Mouse (Mus musculus) ES-E14 (cell line): Measurements from ENCODE around the gene Tspyl1. TPM values are rescaled to one million over a fixed set of nuclear protein-coding genes. Genes with fewer than 3 reads are reported as not detected.
"Not testable (repeated sequence)": the region's sequence is repeated elsewhere in the genome, so short reads cannot be mapped to it uniquely, and the experiment has no call there.

ENCODE experiments used
- DNase-seq: peaks from one replicate; pipeline ENCODE4 v3.0.0-alpha.2; 2013; ENCODE audit warnings: low read depth, low spot score
- H3K27ac ChIP-seq: 2 replicates; pipeline ENCODE4 v1.5.1; 2012; ENCODE audit warnings: low read depth, mild to moderate bottlenecking, low read length, moderate library complexity, mixed read lengths; ENCODE audit not compliant: poor library complexity, insufficient read depth, severe bottlenecking
- H3K36me3 ChIP-seq: 2 replicates; pipeline ENCODE4 v1.6.1; 2012; ENCODE audit warnings: mild to moderate bottlenecking, low read length, moderate library complexity, mixed read lengths; ENCODE audit not compliant: control insufficient read depth, poor library complexity, insufficient read depth, severe bottlenecking
- H3K4me1 ChIP-seq, 2 experiments: fragments of 150-350 bp in 1 of 2; sonication (generic) in 1 of 2; 2 replicates each; pipeline ENCODE4 v1.6.1; 2012; ENCODE audit warnings: low read length in 2 of 2, mild to moderate bottlenecking in 1 of 2, mixed read lengths in 1 of 2; ENCODE audit not compliant: control insufficient read depth in 2 of 2, insufficient read depth in 2 of 2, poor library complexity in 1 of 2
- H3K4me3 ChIP-seq, 2 experiments: fragments of 150-350 bp in 1 of 2; sonication (generic) in 1 of 2; 2 replicates each; pipeline ENCODE4 v1.5.1; 2012; ENCODE audit warnings: low read length in 2 of 2, low read depth in 1 of 2, mild to moderate bottlenecking in 1 of 2, mixed read lengths in 1 of 2; ENCODE audit not compliant: insufficient read depth in 1 of 2, poor library complexity in 1 of 2, severe bottlenecking in 1 of 2
- H3K9ac ChIP-seq: 2 replicates; pipeline ENCODE4 v1.6.1; 2012; ENCODE audit warnings: low read depth, mild to moderate bottlenecking, low read length, mixed read lengths; ENCODE audit not compliant: poor library complexity, insufficient read depth, severe bottlenecking
- H3K9me3 ChIP-seq: fragments of 150-350 bp; sonication (generic); 2 replicates; pipeline ENCODE4 v1.6.1; 2012; ENCODE audit warnings: low read depth, mild to moderate bottlenecking, low read length; ENCODE audit not compliant: control insufficient read depth, insufficient read depth
- CHD2 ChIP-seq: IDR thresholded peaks from 2 replicates; pipeline ENCODE4 v1.6.1; 2014; ENCODE audit warnings: mild to moderate bottlenecking, low read depth, low read length, inconsistent platforms
- HCFC1 ChIP-seq: IDR thresholded peaks from 2 replicates; pipeline ENCODE4 v1.6.1; 2012; ENCODE audit warnings: low read length, inconsistent platforms, borderline replicate concordance; ENCODE audit not compliant: insufficient read depth
- MAFK ChIP-seq: IDR thresholded peaks from 2 replicates; pipeline ENCODE4 v1.6.1; 2014; ENCODE audit warnings: mild to moderate bottlenecking, low read depth, low read length, inconsistent platforms; ENCODE audit not compliant: insufficient read depth
- ZC3H11A ChIP-seq: IDR thresholded peaks from 2 replicates; pipeline ENCODE4 v1.6.1; 2012; ENCODE audit warnings: low read depth, mild to moderate bottlenecking, inconsistent platforms, low read length, borderline replicate concordance
- ZNF384 ChIP-seq: IDR thresholded peaks from 2 replicates; pipeline ENCODE4 v1.6.1; 2012; ENCODE audit warnings: low read depth, low read length, inconsistent platforms
- in situ Hi-C, 2 experiments: fragments of 600-800 bp; cut with MboI; formaldehyde crosslinking; loops; one replicate each; pipeline ENCODE4 v1.15.1; 2025; ENCODE audit warnings: low sequenced_read_pairs in 2 of 2, inconsistent platforms in 1 of 2; ENCODE audit not compliant: unreplicated experiment in 2 of 2
- total RNA-seq: library from RNA; depleted of rRNA; stranded (reverse); fragments of 300-350 nt; gene quantifications from 2 replicates; pipeline ENCODE4 v1.2.3, GENCODE M21; 2012

The Tspyl1 gene
- total RNA-seq, 1 experiment, result 20.9 TPM

GRCm38 (mm10) chr10:34249594-34249993, 32.4 kb upstream of the Tspyl1 start:
- no peak overlapping the region for H3K27ac ChIP-seq
- no peak overlapping the region for H3K9ac ChIP-seq
- no peak overlapping the region for H3K4me3 ChIP-seq
- H3K9me3 ChIP-seq, result no peaks in the 10 kb centered on the region
- no peaks in the 10 kb centered on the region for H3K36me3 ChIP-seq
- H3K4me1 ChIP-seq, result peaks cover 4 to 6% of the 10 kb centered on the region in 2 experiments; a peak in 2 of 4 replicates
- no peak for DNase-seq
- in situ Hi-C loops, result no loop called here
- TF ChIP-seq ZNF384 (no peak), MAFK (no peak), HCFC1 (no peak), ZC3H11A (no peak), CHD2 (no peak)

GRCm38 (mm10) chr10:34252833-34253232, 29.2 kb upstream of the Tspyl1 start:
- H3K4me3 ChIP-seq, H3K4me1 ChIP-seq, H3K27ac ChIP-seq, DNase-seq, H3K36me3 ChIP-seq, H3K9ac ChIP-seq, H3K9me3 ChIP-seq, in situ Hi-C loops: not testable (repeated sequence)
- peak; percentile 69; the same call in 1 of the 2 replicates for TF ChIP-seq ZNF384

GRCm38 (mm10) chr10:34265106-34265505, 16.9 kb upstream of the Tspyl1 start:
- no peaks in the 10 kb centered on the region for H3K4me1 ChIP-seq
- in situ Hi-C loops, result no loop called here

GRCm38 (mm10) chr10:34267312-34268070, 14.5 kb upstream of the Tspyl1 start:
- no peaks in the 10 kb centered on the region for H3K36me3 ChIP-seq
- no peaks in the 10 kb centered on the region for H3K9me3 ChIP-seq
- TF ChIP-seq CHD2, result no peak
- TF ChIP-seq MAFK, result no peak
- no peak for TF ChIP-seq ZC3H11A
- TF ChIP-seq ZNF384, result no peak
- H3K4me1 ChIP-seq, result no peaks in the 10 kb centered on the region
- no peak overlapping the region for H3K4me3 ChIP-seq
- DNase-seq, result no peak
- H3K9ac ChIP-seq, result no peak overlapping the region
- in situ Hi-C loops, result no loop called here
- no peak overlapping the region for H3K27ac ChIP-seq

More at GRCm38 (mm10) chr10:34265106-34265505, 16.9 kb upstream of the Tspyl1 start:
- TF ChIP-seq CHD2, result no peak
- no peak for TF ChIP-seq HCFC1
- no peak for TF ChIP-seq MAFK
- TF ChIP-seq ZNF384, result no peak
- no peak for TF ChIP-seq ZC3H11A
- Histone ChIP-seq H3K27ac (no peak overlapping the region), H3K9me3 (no peaks in the 10 kb centered on the region), H3K36me3 (no peaks in the 10 kb centered on the region), H3K9ac (no peak overlapping the region), H3K4me3 (no peak overlapping the region)
- no peak for DNase-seq

GRCm38 (mm10) chr10:34271681-34272080, 10.3 kb upstream of the Tspyl1 start:
- Histone ChIP-seq H3K9me3 (no peaks in the 10 kb centered on the region), H3K27ac (no peak overlapping the region), H3K9ac (no peak overlapping the region), H3K36me3 (no peaks in the 10 kb centered on the region), H3K4me1 (no peaks in the 10 kb centered on the region), H3K4me3 (no peak overlapping the region)
- DNase-seq, result no peak
- in situ Hi-C loops, result no loop called here
- TF ChIP-seq CHD2 (no peak), ZNF384 (no peak), ZC3H11A (no peak)
